Mouse (Mus musculus): Measurements from ENCODE around the gene Tnfsf18. TPM values are rescaled to one million over a fixed set of nuclear protein-coding genes. Genes with fewer than 3 reads are reported as not detected.

Tnfsf18 gene
- polyA plus RNA-seq (2015; fragmentation: Nextera tagmentation; extraction: Ambion mirVana) = 0.11 TPM in 2 replicates

GRCm38 (mm10) chr1:161494343-161494742, at the start of gene Tnfsf18:
TSS of gene Tnfsf18 (plus strand) at chr1:161494655.
- Histone ChIP-seq H3K36me3 (no peaks in the 10 kb centered on the region), H3K4me1 (peaks cover 5% of the 10 kb centered on the region; the same call in 1 of the 2 replicates), H3K4me2 (replicated peaks) (0 out of 2 replicates have a peak within 1 kb of the TSS, but pooled peaks have one; percentile 6), H3K9ac (no peak within 1 kb of the TSS), H3K27me3 (no peaks in the 10 kb centered on the region), H3K4me3 (replicated peaks) (no peak within 1 kb of the TSS), H3K9me3 (replicated peaks) (no peaks in the 10 kb centered on the region), H3K27ac (replicated peaks) (no peak within 1 kb of the TSS)
- peak; percentile 34; the same call in 1 of the 2 replicates for ATAC-seq (ENCODE audit: insufficient number of reproducible peaks, low FRiP score, low TSS enrichment, low read depth)
- 18% methylated on average over 8 of the region's 8 CpGs for WGBS

- ATAC-seq (ENCODE audit: insufficient number of reproducible peaks, low FRiP score, low TSS enrichment, low read depth) = peak; percentile 47; the same call in 1 of the 2 replicates
- H3K27me3 ChIP-seq = no peaks in the 10 kb centered on the region
- H3K36me3 ChIP-seq = no peaks in the 10 kb centered on the region
- no peak overlapping the region for H3K4me3 ChIP-seq (replicated peaks)
- H3K9ac ChIP-seq = no peak overlapping the region
- no peak overlapping the region for H3K4me2 ChIP-seq (replicated peaks)
- H3K27ac ChIP-seq (replicated peaks) = peak overlapping the region; percentile 78
- no peaks in the 10 kb centered on the region for H3K9me3 ChIP-seq (replicated peaks)
- H3K4me1 ChIP-seq = no peaks in the 10 kb centered on the region
- 67% methylated on average over 7 of the region's 7 CpGs for WGBS
These were observed 49.6 kb upstream of the Tnfsf18 start for GRCm38 (mm10) chr1:161444858-161445257.

DNA sequence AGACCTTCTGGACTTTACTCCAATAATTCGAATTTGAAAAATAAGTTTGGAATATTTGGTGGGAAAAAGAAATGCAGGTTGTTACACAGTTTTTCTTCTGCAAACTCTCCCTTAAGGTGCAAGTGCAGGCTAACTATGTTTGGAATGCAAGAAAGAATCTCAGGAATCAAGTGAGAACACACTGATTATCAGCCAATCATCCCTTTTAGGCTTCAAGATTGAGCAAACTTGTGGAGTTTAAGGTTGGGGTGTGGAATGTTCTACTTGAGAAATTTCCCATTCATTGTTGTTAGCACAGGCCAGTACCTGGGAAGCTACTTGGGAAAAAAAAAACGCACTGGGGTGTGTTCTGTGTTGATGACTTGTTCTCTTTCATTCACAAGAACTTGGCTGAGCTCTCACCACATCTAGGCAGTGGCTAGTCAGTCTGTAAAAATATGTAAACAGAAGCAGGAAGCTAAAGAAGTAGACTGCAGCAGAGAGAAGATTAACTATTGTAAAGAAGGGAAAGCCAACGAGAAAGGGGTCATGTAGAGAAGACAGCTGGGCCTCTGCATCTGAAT, 42.7 kb upstream of the Tnfsf18 start:
- Histone ChIP-seq H3K9ac (no peak overlapping the region), H3K4me1 (no peaks in the 10 kb centered on the region), H3K9me3 (replicated peaks) (no peaks in the 10 kb centered on the region), H3K27ac (replicated peaks) (no peak overlapping the region), H3K36me3 (no peaks in the 10 kb centered on the region), H3K4me3 (replicated peaks) (no peak overlapping the region), H3K4me2 (replicated peaks) (no peak overlapping the region), H3K27me3 (no peaks in the 10 kb centered on the region)
- ATAC-seq (ENCODE audit: insufficient number of reproducible peaks, low FRiP score, low TSS enrichment, low read depth) = no peak
- 35% methylated on average over 3 of the region's 3 CpGs for WGBS

GRCm38 (mm10) chr1:161452250-161452649, 42.2 kb upstream of the Tnfsf18 start:
- Histone ChIP-seq H3K9ac (no peak overlapping the region), H3K4me2 (replicated peaks) (no peak overlapping the region), H3K27ac (replicated peaks) (no peak overlapping the region), H3K36me3 (no peaks in the 10 kb centered on the region), H3K4me3 (replicated peaks) (no peak overlapping the region), H3K9me3 (replicated peaks) (no peaks in the 10 kb centered on the region), H3K4me1 (no peaks in the 10 kb centered on the region), H3K27me3 (no peaks in the 10 kb centered on the region)
- no peak for ATAC-seq (ENCODE audit: insufficient number of reproducible peaks, low FRiP score, low TSS enrichment, low read depth)
- 93% methylated on average over 1 of the region's 1 CpGs for WGBS

- no peaks in the 10 kb centered on the region for H3K9me3 ChIP-seq (replicated peaks)
- no peaks in the 10 kb centered on the region for H3K27me3 ChIP-seq
- ATAC-seq (ENCODE audit: insufficient number of reproducible peaks, low FRiP score, low TSS enrichment, low read depth) = peak; percentile 76
- no peak overlapping the region for H3K4me3 ChIP-seq (replicated peaks)
- peak overlapping the region; percentile 23; the same call in 1 of the 2 replicates for H3K27ac ChIP-seq (replicated peaks)
- H3K9ac ChIP-seq = no peak overlapping the region
- no peaks in the 10 kb centered on the region for H3K36me3 ChIP-seq
- whole genome bisulfite sequencing = 32% methylated on average over 2 of the region's 2 CpGs
- H3K4me2 ChIP-seq (replicated peaks) = no peak overlapping the region
- H3K4me1 ChIP-seq = peaks cover 9% of the 10 kb centered on the region; the same call in 1 of the 2 replicates
These were observed 30.9 kb upstream of the Tnfsf18 start for GRCm38 (mm10) chr1:161463388-161464085.

- Histone ChIP-seq H3K9me3 (replicated peaks) (no peaks in the 10 kb centered on the region), H3K36me3 (no peaks in the 10 kb centered on the region), H3K27me3 (no peaks in the 10 kb centered on the region), H3K4me1 (no peaks in the 10 kb centered on the region), H3K9ac (no peak overlapping the region), H3K4me3 (replicated peaks) (no peak overlapping the region), H3K4me2 (replicated peaks) (no peak overlapping the region), H3K27ac (replicated peaks) (no peak overlapping the region)
- ATAC-seq (ENCODE audit: insufficient number of reproducible peaks, low FRiP score, low TSS enrichment, low read depth) = no peak
- 79% methylated on average over 3 of the region's 3 CpGs for WGBS
These were observed 17.2 kb upstream of the Tnfsf18 start for GRCm38 (mm10) chr1:161477221-161477620.

GRCm38 (mm10) chr1:161479854-161480253, 14.6 kb upstream of the Tnfsf18 start:
- WGBS = 50% methylated on average over 1 of the region's 1 CpGs
- Histone ChIP-seq H3K36me3 (no peaks in the 10 kb centered on the region), H3K9ac (no peak overlapping the region), H3K27me3 (no peaks in the 10 kb centered on the region), H3K4me1 (no peaks in the 10 kb centered on the region), H3K9me3 (replicated peaks) (no peaks in the 10 kb centered on the region), H3K4me2 (replicated peaks) (no peak overlapping the region), H3K27ac (replicated peaks) (no peak overlapping the region), H3K4me3 (replicated peaks) (no peak overlapping the region)
- ATAC-seq (ENCODE audit: insufficient number of reproducible peaks, low FRiP score, low TSS enrichment, low read depth) = no peak; the same call in 1 of the 2 replicates

- no peak overlapping the region for H3K9ac ChIP-seq
- no peak for ATAC-seq (ENCODE audit: insufficient number of reproducible peaks, low FRiP score, low TSS enrichment, low read depth)
These were observed 12.2 kb upstream of the Tnfsf18 start for GRCm38 (mm10) chr1:161482211-161482610.

DNA sequence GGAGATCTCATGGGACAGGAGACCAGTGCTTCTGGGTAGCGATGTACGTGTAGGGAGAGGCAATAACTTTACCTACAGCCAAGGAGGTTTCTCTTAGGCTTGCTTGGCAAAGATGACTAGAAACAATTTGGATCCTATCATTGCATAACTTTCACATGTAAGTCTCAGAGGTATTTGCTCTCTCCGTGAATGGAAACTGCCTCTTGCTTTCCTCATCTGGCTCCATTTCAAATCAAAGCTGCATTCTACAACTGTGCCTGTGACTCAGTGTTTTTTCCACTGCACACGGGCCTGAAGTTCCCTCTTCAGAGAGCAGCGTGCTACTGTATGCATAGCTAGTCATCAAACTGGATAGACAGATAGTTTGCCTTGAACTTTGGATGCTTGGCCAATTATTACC, 7.4 kb upstream of the Tnfsf18 start:
- 67% methylated on average over 5 of the region's 5 CpGs for WGBS
- H3K9ac ChIP-seq = no peak overlapping the region
- H3K4me3 ChIP-seq (replicated peaks) = no peak overlapping the region
- no peaks in the 10 kb centered on the region for H3K9me3 ChIP-seq (replicated peaks)
- ATAC-seq (ENCODE audit: insufficient number of reproducible peaks, low FRiP score, low TSS enrichment, low read depth) = no peak
- no peaks in the 10 kb centered on the region for H3K36me3 ChIP-seq
- H3K27ac ChIP-seq (replicated peaks) = no peak overlapping the region
- no peaks in the 10 kb centered on the region for H3K4me1 ChIP-seq
- H3K4me2 ChIP-seq (replicated peaks) = no peak overlapping the region
- H3K27me3 ChIP-seq = no peaks in the 10 kb centered on the region

More at GRCm38 (mm10) chr1:161482211-161482610, 12.2 kb upstream of the Tnfsf18 start:
- Histone ChIP-seq H3K36me3 (no peaks in the 10 kb centered on the region), H3K4me1 (no peaks in the 10 kb centered on the region), H3K4me3 (replicated peaks) (no peak overlapping the region), H3K4me2 (replicated peaks) (no peak overlapping the region), H3K27ac (replicated peaks) (no peak overlapping the region), H3K9me3 (replicated peaks) (no peaks in the 10 kb centered on the region), H3K27me3 (no peaks in the 10 kb centered on the region)
- 76% methylated on average over 3 of the region's 3 CpGs for WGBS

- no peak overlapping the region for H3K4me3 ChIP-seq (replicated peaks)
- no peak for ATAC-seq (ENCODE audit: insufficient number of reproducible peaks, low FRiP score, low TSS enrichment, low read depth)
- H3K27me3 ChIP-seq = no peaks in the 10 kb centered on the region
- no peak overlapping the region for H3K27ac ChIP-seq (replicated peaks)
- WGBS = 81% methylated on average over 7 of the region's 7 CpGs
- no peak overlapping the region for H3K9ac ChIP-seq
- H3K36me3 ChIP-seq = no peaks in the 10 kb centered on the region
- H3K4me1 ChIP-seq = peaks cover 5% of the 10 kb centered on the region; the same call in 1 of the 2 replicates
- H3K9me3 ChIP-seq (replicated peaks) = no peaks in the 10 kb centered on the region
- no peak overlapping the region for H3K4me2 ChIP-seq (replicated peaks)
These were observed 2.7 kb upstream of the Tnfsf18 start for GRCm38 (mm10) chr1:161491766-161492165.

- 59% methylated on average over 7 of the region's 7 CpGs for WGBS
- Histone ChIP-seq H3K27ac (replicated peaks) (no peak overlapping the region), H3K9ac (no peak overlapping the region), H3K4me3 (replicated peaks) (no peak overlapping the region), H3K9me3 (replicated peaks) (no peaks in the 10 kb centered on the region), H3K36me3 (no peaks in the 10 kb centered on the region), H3K27me3 (no peaks in the 10 kb centered on the region), H3K4me1 (peaks cover 5% of the 10 kb centered on the region; the same call in 1 of the 2 replicates), H3K4me2 (replicated peaks) (no peak overlapping the region)
- no peak for ATAC-seq (ENCODE audit: insufficient number of reproducible peaks, low FRiP score, low TSS enrichment, low read depth)
These were observed 2.6 kb downstream of the Tnfsf18 start for GRCm38 (mm10) chr1:161496866-161497645.
